Mouse (Mus musculus): ENCODE measurements around the gene Serp2. TPM values are rescaled to one million over a fixed set of nuclear protein-coding genes. Genes with fewer than 3 reads are reported as not detected.
A peak's percentile ranks its signal among the peaks of the same experiment; 100 is the strongest.
"Not testable (repeated sequence)": the region's sequence is repeated elsewhere in the genome, so short reads cannot be mapped to it uniquely, and the experiment has no call there.

Gene Serp2
- total and polyA plus RNA-seq, 2 experiments = 0.37 TPM; not detected in 1

GRCm38 (mm10) chr14:76568548-76568947, 11.9 kb upstream of the Serp2 start:
- Histone ChIP-seq H3K4me1 (ENCODE audit: control insufficient read depth, insufficient read depth, low read length) (peaks cover 18% of the 10 kb centered on the region), H3K27me3 (ENCODE audit: control insufficient read depth, insufficient read depth, low read length) (no peaks in the 10 kb centered on the region), H3K27ac (replicated peaks; ENCODE audit: insufficient read depth, low read depth, low read length) (no peak overlapping the region), H3K79me2 (ENCODE audit: control insufficient read depth, insufficient read depth, low read length) (no peaks in the 10 kb centered on the region), H3K36me3 (ENCODE audit: control insufficient read depth, insufficient read depth, low read length) (no peaks in the 10 kb centered on the region), H3K4me3 (ENCODE audit: insufficient read depth, low read depth, low read length) (no peak overlapping the region), H3K9ac (ENCODE audit: low read depth, low read length) (no peak overlapping the region)
- WGBS = 87% methylated on average over 9 of the region's 9 CpGs
- no peak for TF ChIP-seq CTCF (IDR thresholded peaks at IDR 0.05; ENCODE audit: low read depth, low read length)
- no peak for TF ChIP-seq POLR2A (IDR thresholded peaks at IDR 0.05; ENCODE audit: extremely low read depth, insufficient read depth, low read length)
- no peak for DNase-seq (ENCODE audit: extremely low read depth, low read depth, low spot score)

- Histone ChIP-seq H3K9ac (ENCODE audit: low read depth, low read length) (no peak overlapping the region), H3K4me1 (ENCODE audit: control insufficient read depth, insufficient read depth, low read length) (peaks cover 18% of the 10 kb centered on the region), H3K27me3 (ENCODE audit: control insufficient read depth, insufficient read depth, low read length) (no peaks in the 10 kb centered on the region), H3K79me2 (ENCODE audit: control insufficient read depth, insufficient read depth, low read length) (no peaks in the 10 kb centered on the region), H3K36me3 (ENCODE audit: control insufficient read depth, insufficient read depth, low read length) (no peaks in the 10 kb centered on the region), H3K4me3 (ENCODE audit: insufficient read depth, low read depth, low read length) (no peak overlapping the region), H3K27ac (replicated peaks; ENCODE audit: insufficient read depth, low read depth, low read length) (peak overlapping the region; percentile 71)
- TF ChIP-seq POLR2A (IDR thresholded peaks at IDR 0.05; ENCODE audit: extremely low read depth, insufficient read depth, low read length) (no peak), CTCF (IDR thresholded peaks at IDR 0.05; ENCODE audit: low read depth, low read length) (no peak)
- DNase-seq (ENCODE audit: extremely low read depth, low read depth, low spot score) = peak; percentile 99
- 14% methylated on average over 1 of the region's 1 CpGs for WGBS
These were observed 10.6 kb upstream of the Serp2 start for GRCm38 (mm10) chr14:76567280-76567679.

- Histone ChIP-seq H3K36me3 (ENCODE audit: control insufficient read depth, insufficient read depth, low read length) (no peaks in the 10 kb centered on the region), H3K27ac (replicated peaks; ENCODE audit: insufficient read depth, low read depth, low read length) (peak overlapping the region; percentile 71), H3K27me3 (ENCODE audit: control insufficient read depth, insufficient read depth, low read length) (no peaks in the 10 kb centered on the region), H3K4me1 (ENCODE audit: control insufficient read depth, insufficient read depth, low read length) (peaks cover 18% of the 10 kb centered on the region), H3K79me2 (ENCODE audit: control insufficient read depth, insufficient read depth, low read length) (no peaks in the 10 kb centered on the region), H3K9ac (ENCODE audit: low read depth, low read length) (no peak overlapping the region), H3K4me3 (ENCODE audit: insufficient read depth, low read depth, low read length) (no peak overlapping the region)
- TF ChIP-seq CTCF (IDR thresholded peaks at IDR 0.05; ENCODE audit: low read depth, low read length) = no peak
- TF ChIP-seq POLR2A (IDR thresholded peaks at IDR 0.05; ENCODE audit: extremely low read depth, insufficient read depth, low read length) = no peak
- 89% methylated on average over 8 of the region's 8 CpGs for WGBS
- DNase-seq (ENCODE audit: extremely low read depth, low read depth, low spot score) = no peak
These were observed 10.0 kb upstream of the Serp2 start for GRCm38 (mm10) chr14:76566711-76567110.

- H3K27me3 ChIP-seq (ENCODE audit: control insufficient read depth, insufficient read depth, low read length) = no peaks in the 10 kb centered on the region
- peak; percentile 96 for DNase-seq (ENCODE audit: extremely low read depth, low read depth, low spot score)
- no peak for TF ChIP-seq POLR2A (IDR thresholded peaks at IDR 0.05; ENCODE audit: extremely low read depth, insufficient read depth, low read length)
- no peak for TF ChIP-seq CTCF (IDR thresholded peaks at IDR 0.05; ENCODE audit: low read depth, low read length)
- no peak overlapping the region for H3K27ac ChIP-seq (replicated peaks; ENCODE audit: insufficient read depth, low read depth, low read length)
- no peak overlapping the region for H3K9ac ChIP-seq (ENCODE audit: low read depth, low read length)
- H3K79me2 ChIP-seq (ENCODE audit: control insufficient read depth, insufficient read depth, low read length) = no peaks in the 10 kb centered on the region
- no peak overlapping the region for H3K4me3 ChIP-seq (ENCODE audit: insufficient read depth, low read depth, low read length)
- WGBS = 44% methylated on average over 4 of the region's 4 CpGs
- no peaks in the 10 kb centered on the region for H3K36me3 ChIP-seq (ENCODE audit: control insufficient read depth, insufficient read depth, low read length)
- H3K4me1 ChIP-seq (ENCODE audit: control insufficient read depth, insufficient read depth, low read length) = peaks cover 18% of the 10 kb centered on the region
These were observed 9.5 kb upstream of the Serp2 start for GRCm38 (mm10) chr14:76566193-76566592.

- DNase-seq (ENCODE audit: extremely low read depth, low read depth, low spot score) = peak; percentile 23
- TF ChIP-seq CTCF (IDR thresholded peaks at IDR 0.05; ENCODE audit: low read depth, low read length) = no peak
- TF ChIP-seq POLR2A (IDR thresholded peaks at IDR 0.05; ENCODE audit: extremely low read depth, insufficient read depth, low read length) = no peak
- 49% methylated on average over 2 of the region's 2 CpGs for WGBS
These were observed 2.5 kb upstream of the Serp2 start for GRCm38 (mm10) chr14:76559208-76559607.

GRCm38 (mm10) chr14:76558171-76558570, 1.5 kb upstream of the Serp2 start:
- not testable (repeated sequence) for H3K4me3 ChIP-seq (ENCODE audit: insufficient read depth, low read depth, low read length); H3K27me3 ChIP-seq (ENCODE audit: control insufficient read depth, insufficient read depth, low read length); H3K27ac ChIP-seq (replicated peaks; ENCODE audit: insufficient read depth, low read depth, low read length); H3K79me2 ChIP-seq (ENCODE audit: control insufficient read depth, insufficient read depth, low read length); H3K9ac ChIP-seq (ENCODE audit: low read depth, low read length); H3K4me1 ChIP-seq (ENCODE audit: control insufficient read depth, insufficient read depth, low read length); H3K36me3 ChIP-seq (ENCODE audit: control insufficient read depth, insufficient read depth, low read length)
- 55% methylated on average over 8 of the region's 8 CpGs for WGBS
- peak; percentile 16 for DNase-seq (ENCODE audit: extremely low read depth, low read depth, low spot score)

More at GRCm38 (mm10) chr14:76559208-76559607, 2.5 kb upstream of the Serp2 start:
- no peaks in the 10 kb centered on the region for H3K79me2 ChIP-seq (ENCODE audit: control insufficient read depth, insufficient read depth, low read length)
- H3K36me3 ChIP-seq (ENCODE audit: control insufficient read depth, insufficient read depth, low read length) = no peaks in the 10 kb centered on the region
- no peaks in the 10 kb centered on the region for H3K4me1 ChIP-seq (ENCODE audit: control insufficient read depth, insufficient read depth, low read length)
- no peaks in the 10 kb centered on the region for H3K27me3 ChIP-seq (ENCODE audit: control insufficient read depth, insufficient read depth, low read length)
- H3K9ac ChIP-seq (ENCODE audit: low read depth, low read length) = no peak overlapping the region
- H3K27ac ChIP-seq (replicated peaks; ENCODE audit: insufficient read depth, low read depth, low read length) = no peak overlapping the region
- H3K4me3 ChIP-seq (ENCODE audit: insufficient read depth, low read depth, low read length) = no peak overlapping the region

Data from liver, adult 2 months (tissue).